Mouse (Mus musculus) hindbrain, embryonic 16.5 days (tissue): ENCODE data around the gene Hist1h1a. TPM values are rescaled to one million over a fixed set of nuclear protein-coding genes. Genes with fewer than 3 reads are reported as not detected.
"Not testable (repeated sequence)": the region's sequence is repeated elsewhere in the genome, so short reads cannot be mapped to it uniquely, and the experiment has no call there.

Experiments used
- ATAC-seq: fragments of 200-750 bp; cut with Nextera tagmentation; 2 replicates; pipeline ENCODE4 v1.8.0; 2017; ENCODE audit warnings: moderate TSS enrichment, moderate library complexity
- H3K27ac ChIP-seq: fragments of 300-500 bp; sonication (generic); 2 replicates; pipeline ENCODE4 v1.5.1; 2014; ENCODE audit warnings: low read depth, mild to moderate bottlenecking, control low read depth, low read length, moderate library complexity
- H3K27me3 ChIP-seq: fragments of 300-500 bp; sonication (generic); replicated peaks from 2 replicates; pipeline ENCODE4 v1.6.1; 2014; ENCODE audit warnings: low read length; ENCODE audit not compliant: control insufficient read depth, insufficient read depth
- H3K36me3 ChIP-seq: fragments of 300-500 bp; sonication (generic); 2 replicates; pipeline ENCODE4 v1.6.1; 2014; ENCODE audit warnings: mild to moderate bottlenecking, low read length, moderate library complexity, mixed read lengths; ENCODE audit not compliant: control insufficient read depth, insufficient read depth
- H3K4me1 ChIP-seq: fragments of 300-500 bp; sonication (generic); 2 replicates; pipeline ENCODE4 v1.6.1; 2014; ENCODE audit warnings: low read depth, low read length; ENCODE audit not compliant: control insufficient read depth, insufficient read depth
- H3K4me2 ChIP-seq: fragments of 300-500 bp; sonication (generic); 2 replicates; pipeline ENCODE4 v1.6.1; 2014; ENCODE audit warnings: mild to moderate bottlenecking, low read length, control low read depth, moderate library complexity
- H3K4me3 ChIP-seq: fragments of 300-500 bp; sonication (generic); 2 replicates; pipeline ENCODE4 v1.5.1; 2014; ENCODE audit warnings: mild to moderate bottlenecking, low read length, control low read depth, moderate library complexity
- H3K9ac ChIP-seq: fragments of 300-500 bp; sonication (generic); 2 replicates; pipeline ENCODE4 v1.6.1; 2014; ENCODE audit warnings: low read depth, mild to moderate bottlenecking, control low read depth, low read length, moderate library complexity
- H3K9me3 ChIP-seq: fragments of 300-500 bp; sonication (generic); 2 replicates; pipeline ENCODE4 v1.6.1; 2014; ENCODE audit warnings: mild to moderate bottlenecking, low read length, moderate library complexity; ENCODE audit not compliant: control insufficient read depth
- WGBS: fragments of 180-500 bp; shearing (Covaris S2); extraction: QIAGEN DNeasy Blood & Tissue Kit; methylation state at CpG from one replicate; pipeline ENCODE4 v1.1.7; 2014; 5-methylcytosine and 5-hydroxymethylcytosine counted together
- polyA plus RNA-seq: library from polyadenylated mRNA; unstranded; fragments of >200 nt; fragmentation: Nextera tagmentation; extraction: Ambion mirVana; gene quantifications from 2 replicates; pipeline ENCODE4 v1.2.1, GENCODE M21; 2015

The Hist1h1a gene
- polyA plus RNA-seq, 1 experiment from 2014 or later, result 0.44 TPM

DNA sequence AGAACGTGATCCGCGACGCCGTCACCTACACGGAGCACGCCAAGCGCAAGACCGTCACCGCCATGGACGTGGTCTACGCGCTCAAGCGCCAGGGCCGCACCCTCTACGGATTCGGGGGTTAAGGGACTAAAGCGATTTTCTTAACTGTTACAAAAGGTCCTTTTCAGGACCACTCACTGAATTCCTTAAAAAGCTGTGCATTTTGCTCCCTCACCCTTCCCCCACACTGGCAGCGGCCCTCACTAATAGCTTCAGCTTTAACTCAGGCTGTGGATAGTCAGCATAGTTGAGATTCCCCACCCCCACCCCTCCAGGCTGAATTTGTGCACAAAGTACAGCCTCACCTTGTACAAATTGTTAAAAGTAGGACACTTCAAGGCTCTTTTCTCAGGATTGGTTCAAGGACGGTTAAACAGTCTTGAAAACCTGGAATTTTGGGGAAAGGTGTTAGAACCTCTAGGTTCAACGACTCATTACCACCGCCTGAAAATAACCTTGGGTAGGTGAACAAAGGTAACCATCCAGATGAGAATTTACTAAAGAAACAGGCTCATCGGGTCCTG is 6.2 kb upstream of the Hist1h1a start:
- no peaks in the 10 kb centered on the region for H3K27me3 ChIP-seq
- H3K27ac ChIP-seq, result peak overlapping the region; percentile 80
- peak overlapping the region; percentile 50 for H3K4me2 ChIP-seq
- no peaks in the 10 kb centered on the region for H3K9me3 ChIP-seq
- peaks cover 11% of the 10 kb centered on the region for H3K4me1 ChIP-seq
- H3K4me3 ChIP-seq, result peak overlapping the region; percentile 42
- peak overlapping the region; percentile 4 for H3K9ac ChIP-seq
- H3K36me3 ChIP-seq, result no peaks in the 10 kb centered on the region
- ATAC-seq, result no peak; the same call in 1 of the 2 replicates
- 2% methylated on average over 10 of the region's 23 CpGs for WGBS

DNA sequence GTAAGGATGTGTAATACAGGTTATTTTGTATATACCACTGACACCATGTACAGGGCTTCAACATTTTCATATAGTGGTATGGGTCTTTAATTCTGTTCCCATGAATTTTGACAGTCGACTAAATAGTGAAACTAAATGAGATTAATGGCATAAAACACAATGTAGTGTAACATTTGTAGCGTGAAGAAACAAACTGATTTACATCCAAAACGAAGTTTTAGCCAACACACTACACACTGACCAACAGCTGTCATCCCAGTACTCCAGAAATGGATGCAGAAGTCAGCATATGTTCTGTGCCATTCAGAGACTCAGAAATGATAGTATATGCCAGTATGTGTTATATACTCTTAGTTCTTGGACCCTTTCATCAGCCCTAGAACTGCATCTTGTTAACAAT is 5.5 kb upstream of the Hist1h1a start:
- Histone ChIP-seq H3K9ac (no peak overlapping the region), H3K36me3 (no peaks in the 10 kb centered on the region), H3K4me3 (no peak overlapping the region), H3K4me1 (peaks cover 11% of the 10 kb centered on the region), H3K27me3 (no peaks in the 10 kb centered on the region), H3K4me2 (no peak overlapping the region), H3K27ac (no peak overlapping the region), H3K9me3 (no peaks in the 10 kb centered on the region)
- no peak for ATAC-seq
- 48% methylated on average over 3 of the region's 3 CpGs for WGBS

DNA sequence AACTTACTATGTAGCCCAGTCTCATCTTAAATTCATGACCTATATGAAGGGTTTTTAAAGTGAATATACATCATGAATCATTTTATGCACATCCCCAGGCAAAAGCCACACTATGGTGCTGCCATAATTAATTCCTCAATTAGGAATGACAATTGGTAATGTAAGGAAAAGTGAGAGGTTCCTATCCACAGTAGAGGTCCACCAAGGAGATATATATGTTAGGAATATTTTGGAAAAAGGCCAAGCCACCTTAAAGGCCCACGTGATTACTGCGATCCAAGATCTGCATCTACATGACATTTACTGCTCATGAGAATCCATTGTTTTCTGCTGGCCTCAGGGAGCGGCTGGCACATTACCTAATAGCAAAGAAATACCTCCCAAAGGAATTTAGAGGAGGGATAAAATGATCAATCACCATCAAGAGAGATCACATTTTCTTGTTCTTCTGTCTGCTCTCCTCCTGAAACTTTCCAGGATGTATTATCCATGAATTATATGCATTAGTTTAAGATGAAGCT is 4.2 kb upstream of the Hist1h1a start:
- Histone ChIP-seq H3K27ac (no peak overlapping the region), H3K27me3 (no peaks in the 10 kb centered on the region), H3K9ac (no peak overlapping the region), H3K4me3 (no peak overlapping the region), H3K4me1 (peaks cover 15% of the 10 kb centered on the region), H3K36me3 (no peaks in the 10 kb centered on the region), H3K9me3 (no peaks in the 10 kb centered on the region), H3K4me2 (no peak overlapping the region)
- no peak for ATAC-seq
- WGBS, result 69% methylated on average over 3 of the region's 3 CpGs

DNA sequence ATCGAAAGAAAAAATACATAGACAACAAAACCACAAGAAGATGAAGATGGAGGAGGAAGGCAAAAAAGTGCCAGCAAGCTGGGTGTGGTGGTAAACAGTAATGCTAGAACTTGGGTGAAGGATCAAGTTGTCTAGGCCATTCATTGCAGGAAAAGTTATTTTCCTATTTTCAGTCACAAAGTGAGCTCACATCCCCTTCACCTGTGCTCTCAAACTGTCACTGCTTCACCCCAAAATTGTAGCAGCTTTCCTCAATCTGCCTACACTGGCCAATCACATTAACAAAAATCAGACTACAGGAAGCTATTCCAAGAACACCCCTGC is 3.6 kb upstream of the Hist1h1a start:
- no peak overlapping the region for H3K4me3 ChIP-seq
- ATAC-seq, result no peak
- no peaks in the 10 kb centered on the region for H3K36me3 ChIP-seq
- no peaks in the 10 kb centered on the region for H3K9me3 ChIP-seq
- H3K27me3 ChIP-seq, result no peaks in the 10 kb centered on the region
- peak overlapping the region; percentile 94 for H3K4me2 ChIP-seq
- peaks cover 18% of the 10 kb centered on the region for H3K4me1 ChIP-seq
- no peak overlapping the region for H3K27ac ChIP-seq
- WGBS, result 69% methylated on average over 1 of the region's 1 CpGs
- no peak overlapping the region for H3K9ac ChIP-seq

DNA sequence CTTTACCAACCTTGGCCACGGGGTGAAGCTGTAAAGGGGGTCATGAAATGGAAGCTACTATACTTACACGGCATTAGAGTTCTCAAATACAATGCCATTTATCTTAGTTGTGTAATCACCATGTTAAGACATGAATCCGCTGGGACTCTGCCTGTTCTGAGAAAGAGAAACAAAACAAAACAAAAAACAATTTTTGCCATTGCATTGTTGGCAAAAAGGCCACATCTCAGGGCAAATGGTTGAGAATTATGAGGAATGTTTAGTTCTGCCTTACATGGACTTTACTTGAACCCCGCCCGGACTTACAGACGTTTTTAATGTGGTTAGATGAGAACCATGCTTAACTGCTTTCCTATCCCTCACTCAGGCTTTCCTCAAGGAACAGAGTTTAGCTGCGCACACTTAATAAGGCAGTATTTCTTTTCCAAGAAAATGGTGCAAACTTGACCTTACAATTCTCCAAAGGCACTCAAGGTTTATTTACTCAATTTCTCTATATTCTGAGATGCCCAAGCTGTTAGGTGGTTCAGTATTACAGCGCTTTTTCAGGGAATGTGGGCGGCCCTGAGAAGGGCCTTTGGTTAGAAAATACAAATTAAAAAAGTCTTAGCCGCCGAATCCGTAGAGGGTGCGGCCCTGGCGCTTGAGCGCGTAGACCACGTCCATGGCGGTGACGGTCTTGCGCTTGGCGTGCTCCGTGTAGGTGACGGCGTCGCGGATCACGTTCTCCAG is 3.1 kb upstream of the Hist1h1a start:
- no peak; the same call in 1 of the 2 replicates for ATAC-seq
- 2% methylated on average over 18 of the region's 27 CpGs for WGBS

DNA sequence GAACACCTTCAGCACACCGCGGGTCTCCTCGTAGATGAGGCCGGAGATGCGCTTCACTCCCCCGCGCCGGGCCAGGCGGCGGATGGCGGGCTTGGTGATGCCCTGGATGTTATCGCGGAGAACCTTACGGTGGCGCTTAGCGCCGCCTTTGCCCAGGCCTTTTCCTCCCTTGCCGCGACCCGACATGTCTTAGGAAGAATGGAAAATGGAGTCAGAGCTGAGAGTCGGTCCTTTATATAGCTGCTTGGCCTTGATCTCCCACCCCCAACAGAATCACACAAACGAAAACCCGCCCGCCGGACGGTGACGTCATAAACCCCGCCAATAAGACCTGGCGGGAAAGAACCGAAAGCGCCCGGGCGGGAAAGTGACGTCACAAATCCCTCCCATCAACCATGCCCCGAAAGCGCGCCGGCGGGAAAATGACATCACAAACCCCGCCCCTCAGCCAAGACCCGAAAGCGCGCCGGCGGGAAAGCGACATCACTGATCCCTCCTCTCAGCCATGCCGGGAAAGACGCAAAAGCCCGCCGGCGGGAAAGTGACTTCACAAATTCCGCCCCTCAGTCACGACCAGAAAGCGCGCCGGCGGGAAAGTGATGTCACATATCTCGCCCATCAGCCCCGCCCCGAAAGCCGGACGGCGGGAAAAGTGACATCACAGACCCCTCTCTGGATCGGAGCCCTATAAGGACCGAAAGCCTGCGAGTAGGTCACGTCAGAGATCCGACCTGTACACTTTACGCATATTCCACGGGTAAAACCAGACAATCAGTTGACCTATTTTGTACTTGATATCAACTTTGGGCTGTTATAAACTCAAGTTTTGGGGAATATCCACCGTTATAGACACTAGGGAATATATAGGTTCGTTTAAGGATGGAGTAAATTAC is 2.2 kb upstream of the Hist1h1a start, which contains the start of gene Hist1h4a:
Gene Hist1h4a (minus strand): TSS at position 259 of the 893 bp plus-strand sequence.
- Histone ChIP-seq H3K9ac (peak within 1 kb of the TSS; percentile 63), H3K27ac (peak within 1 kb of the TSS; percentile 82), H3K9me3 (no peaks in the 10 kb centered on the region), H3K36me3 (no peaks in the 10 kb centered on the region), H3K4me3 (peak within 1 kb of the TSS; percentile 51), H3K4me2 (peak within 1 kb of the TSS; percentile 94), H3K27me3 (no peaks in the 10 kb centered on the region), H3K4me1 (peaks cover 18% of the 10 kb centered on the region)
- under 1% methylated on average over 62 of the region's 72 CpGs for WGBS
- peak; percentile 84 for ATAC-seq

More for the DNA sequence above, 3.1 kb upstream of the Hist1h1a start:
- H3K4me3 ChIP-seq, result peak overlapping the region; percentile 51
- peak overlapping the region; percentile 81 for H3K27ac ChIP-seq
- no peaks in the 10 kb centered on the region for H3K27me3 ChIP-seq
- no peaks in the 10 kb centered on the region for H3K36me3 ChIP-seq
- H3K9ac ChIP-seq, result peak overlapping the region; percentile 63
- peaks cover 18% of the 10 kb centered on the region for H3K4me1 ChIP-seq
- peak overlapping the region; percentile 94 for H3K4me2 ChIP-seq
- no peaks in the 10 kb centered on the region for H3K9me3 ChIP-seq

DNA sequence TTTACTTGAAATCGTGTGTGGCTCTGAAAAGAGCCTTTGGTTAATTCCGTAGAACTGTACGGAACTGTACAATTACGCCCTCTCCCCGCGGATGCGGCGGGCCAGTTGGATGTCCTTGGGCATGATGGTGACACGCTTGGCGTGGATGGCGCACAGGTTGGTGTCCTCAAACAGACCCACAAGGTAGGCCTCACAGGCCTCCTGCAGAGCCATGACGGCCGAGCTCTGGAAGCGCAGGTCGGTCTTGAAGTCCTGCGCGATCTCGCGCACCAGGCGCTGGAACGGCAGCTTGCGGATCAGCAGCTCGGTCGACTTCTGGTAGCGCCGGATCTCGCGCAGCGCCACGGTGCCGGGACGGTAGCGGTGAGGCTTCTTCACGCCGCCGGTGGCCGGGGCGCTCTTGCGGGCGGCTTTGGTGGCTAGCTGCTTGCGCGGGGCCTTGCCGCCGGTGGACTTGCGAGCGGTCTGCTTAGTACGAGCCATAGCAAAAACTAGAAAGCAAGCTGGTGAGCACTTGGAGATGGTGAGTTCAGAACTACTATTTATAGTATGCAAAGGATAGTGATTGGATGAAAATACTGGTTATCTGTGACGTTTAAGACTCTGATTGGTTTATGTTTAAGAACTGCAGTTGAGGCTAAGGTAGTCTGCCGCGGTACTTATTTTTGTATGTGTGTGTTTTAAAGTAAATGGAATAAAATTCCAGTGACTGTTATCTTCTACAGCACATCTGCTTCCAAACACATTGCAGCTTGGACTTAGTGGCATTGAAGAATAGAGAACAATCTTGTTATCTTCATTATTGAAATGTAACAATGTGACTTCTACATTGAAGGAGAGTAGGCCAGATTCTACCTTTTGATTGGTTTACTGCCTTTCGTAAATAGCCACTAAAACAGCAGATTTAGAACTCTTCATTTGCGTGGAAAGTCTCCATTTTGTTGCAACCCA is 1.3 kb upstream of the Hist1h1a start, which contains the start of gene Hist1h3a:
Gene Hist1h3a (minus strand): TSS at position 516 of the 951 bp plus-strand sequence.
- not testable (repeated sequence) for H3K9me3 ChIP-seq, H3K36me3 ChIP-seq, H3K27me3 ChIP-seq
- H3K4me1 ChIP-seq, result peaks cover 18% of the 10 kb centered on the region
- peak within 1 kb of the TSS; percentile 82 for H3K27ac ChIP-seq
- peak within 1 kb of the TSS; percentile 68 for H3K4me3 ChIP-seq
- WGBS, result under 1% methylated on average over 30 of the region's 52 CpGs
- peak within 1 kb of the TSS; percentile 94 for H3K4me2 ChIP-seq
- H3K9ac ChIP-seq, result peak within 1 kb of the TSS; percentile 52
- peak; percentile 80 for ATAC-seq

DNA sequence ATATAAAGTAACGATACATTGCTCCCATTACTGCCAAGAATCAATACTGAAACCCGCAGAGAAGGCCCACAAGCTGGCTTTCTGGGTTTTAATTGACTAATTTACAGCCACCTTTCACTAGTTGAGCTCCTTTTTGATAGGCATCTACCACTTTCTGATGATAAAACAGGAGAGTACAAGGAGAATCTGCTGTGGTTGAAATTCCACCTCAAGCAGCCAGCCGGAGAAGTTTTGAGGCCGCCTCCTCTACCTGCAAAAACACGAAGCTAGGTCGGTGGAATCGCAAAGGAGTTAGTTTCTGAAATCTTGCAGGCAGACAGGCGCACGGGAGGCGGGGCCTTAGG is 252 bp upstream of the Hist1h1a start:
- peak overlapping the region; percentile 68 for H3K4me3 ChIP-seq
- H3K4me2 ChIP-seq, result peak overlapping the region; percentile 94
- peaks cover 15% of the 10 kb centered on the region for H3K4me1 ChIP-seq
- ATAC-seq, result no peak
- H3K9ac ChIP-seq, result no peak overlapping the region
- no peaks in the 10 kb centered on the region for H3K27me3 ChIP-seq
- no peaks in the 10 kb centered on the region for H3K9me3 ChIP-seq
- peak overlapping the region; percentile 82 for H3K27ac ChIP-seq
- WGBS, result 1% methylated on average over 10 of the region's 10 CpGs
- no peaks in the 10 kb centered on the region for H3K36me3 ChIP-seq
